Mouse (Mus musculus) Patski (cell line): ENCODE measurements around the gene Fdxr. TPM values are rescaled to one million over a fixed set of nuclear protein-coding genes. Genes with fewer than 3 reads are reported as not detected.

Experiments used
- ATAC-seq: fragments of 100-300 bp; one replicate; pipeline ENCODE4 v1.8.0; 2021
- CTCF ChIA-PET: fragments of 350-600 bp; sonication (Branson Sonifier 250); formaldehyde crosslinking; loops from one replicate; lab custom pipeline; 2022; ENCODE audit warnings: inconsistent platforms; lab: Charles Lee
- POLR2A ChIA-PET: fragments of 350-600 bp; sonication (Branson Sonifier 250); formaldehyde crosslinking; loops from one replicate; lab custom pipeline; 2022; ENCODE audit warnings: antibody characterized with exemption, inconsistent platforms; lab: Charles Lee
- DNase-seq: peaks from one replicate; pipeline ENCODE4 v3.0.0-alpha.2; 2011; ENCODE audit warnings: low read depth, low spot score
- H3K27me3 ChIP-seq: fragments of 371-371 bp; one replicate; pipeline ENCODE4 v1.5.1; 2021
- CTCF ChIP-seq: fragments of 100-300 bp; IDR thresholded peaks from one replicate; pipeline ENCODE4 v1.5.1; 2021
- in situ Hi-C: fragments of 300-500 bp; cut with MboI; formaldehyde crosslinking; loops from 3 replicates; pipeline ENCODE4 v1.11.1; 2018; ENCODE audit warnings: low pct_unique_long_range_greater_than_20kb, mixed read lengths
- polyA plus RNA-seq: library from polyadenylated mRNA; unstranded; gene quantifications from one replicate; pipeline ENCODE4 v1.2.3, GENCODE M21; 2021

Fdxr gene
- polyA plus RNA-seq, 1 experiment from 2014 or later, result 7.1 TPM

DNA sequence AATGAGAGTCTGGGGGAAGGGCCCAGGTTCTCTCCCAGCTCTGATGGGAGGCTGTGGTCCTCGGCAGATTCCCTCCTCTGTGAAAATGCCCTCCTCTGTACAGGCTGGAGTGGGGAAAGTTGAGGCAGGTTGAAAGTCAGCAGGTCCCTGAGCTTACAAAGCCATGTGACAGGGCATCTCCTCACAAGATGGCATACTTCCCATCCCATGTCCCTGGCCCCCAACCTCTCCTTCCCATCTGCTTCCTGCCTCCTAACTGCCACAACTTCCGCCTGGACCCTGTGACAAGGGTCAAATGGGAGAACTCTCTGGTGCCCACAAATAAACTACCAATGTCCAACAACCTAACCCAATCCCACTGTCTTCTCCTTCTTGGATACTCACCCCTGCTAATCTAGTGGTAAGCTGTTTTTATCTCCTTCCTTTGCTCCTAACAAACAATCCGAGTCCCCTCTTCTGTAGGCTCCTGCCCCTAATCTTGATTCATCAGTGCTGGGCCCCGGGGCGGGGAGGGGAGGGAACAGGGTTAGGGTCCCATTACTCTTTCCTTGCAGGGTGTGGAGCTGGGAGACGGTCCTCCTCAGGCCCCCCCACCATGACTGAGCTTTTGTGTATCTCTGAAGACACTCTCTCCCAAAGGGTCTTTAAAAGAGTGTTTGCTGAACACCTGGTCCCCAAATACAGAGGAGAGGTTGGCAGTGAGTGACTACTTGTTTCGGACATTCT, 12.6 kb downstream of the Fdxr start:
- no peak for ATAC-seq
- no peak for DNase-seq
- ChIA-PET CTCF (no interaction called here), POLR2A (no interaction called here)
- in situ Hi-C loops, result no loop called here
- no peak for TF ChIP-seq CTCF
- H3K27me3 ChIP-seq, result peaks cover 60% of the 10 kb centered on the region

DNA sequence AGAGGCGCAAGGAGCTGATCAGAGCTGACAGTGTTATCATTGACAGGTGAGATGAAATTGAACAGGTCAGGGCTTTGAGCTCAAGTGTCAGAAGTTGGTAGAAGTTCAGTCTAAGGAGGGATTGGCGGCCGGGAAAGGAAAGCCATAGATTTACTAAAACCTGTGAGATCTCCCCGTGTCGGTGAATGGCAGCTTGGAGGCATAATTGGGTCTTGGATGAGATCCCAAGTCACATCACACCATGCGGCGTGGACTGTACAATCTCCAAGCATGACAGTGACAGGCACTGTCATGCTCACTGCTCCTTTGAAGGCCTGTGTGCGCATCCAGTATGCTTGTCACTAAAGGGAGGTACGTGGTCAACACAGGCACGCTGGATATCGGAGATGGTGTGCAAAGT, 13.9 kb downstream of the Fdxr start:
- in situ Hi-C loops, result no loop called here
- no peak for DNase-seq
- no peak for TF ChIP-seq CTCF
- ChIA-PET POLR2A (no interaction called here), CTCF (interaction anchor here (0.9 to 1.3 kb wide), 2 partner anchors 61 to 102 kb away, joined by 3 to 5 read pairs; no protein-coding TSS in a partner anchor)
- peaks cover 61% of the 10 kb centered on the region for H3K27me3 ChIP-seq
- ATAC-seq, result no peak

DNA sequence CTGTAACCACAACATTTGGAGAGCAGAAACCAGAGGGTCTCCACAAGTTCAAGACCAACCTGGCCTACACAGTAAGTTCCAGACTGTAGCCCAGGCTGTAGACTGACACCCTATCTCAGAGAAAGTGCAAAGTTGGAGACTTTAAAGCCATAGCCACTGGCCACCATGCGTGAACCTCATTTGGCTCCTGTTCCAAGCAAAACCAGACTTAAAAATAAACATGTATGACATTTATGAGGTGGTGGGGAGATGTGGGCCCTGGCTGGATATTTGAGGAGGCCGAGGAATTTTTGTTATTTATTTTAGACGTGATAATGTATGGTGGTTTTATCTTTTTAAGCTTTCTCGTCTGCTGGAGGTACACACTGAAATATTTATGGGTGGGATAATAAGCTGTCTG, 17.7 kb downstream of the Fdxr start:
- POLR2A ChIA-PET, result no interaction called here
- TF ChIP-seq CTCF, result no peak
- ATAC-seq (no peak), DNase-seq (no peak)
- CTCF ChIA-PET, result interaction anchor here (1.3 kb wide), 1 partner anchor 10 kb away, joined by 3 read pairs; no protein-coding TSS in a partner anchor
- in situ Hi-C loops, result no loop called here
- H3K27me3 ChIP-seq, result peaks cover 50% of the 10 kb centered on the region

DNA sequence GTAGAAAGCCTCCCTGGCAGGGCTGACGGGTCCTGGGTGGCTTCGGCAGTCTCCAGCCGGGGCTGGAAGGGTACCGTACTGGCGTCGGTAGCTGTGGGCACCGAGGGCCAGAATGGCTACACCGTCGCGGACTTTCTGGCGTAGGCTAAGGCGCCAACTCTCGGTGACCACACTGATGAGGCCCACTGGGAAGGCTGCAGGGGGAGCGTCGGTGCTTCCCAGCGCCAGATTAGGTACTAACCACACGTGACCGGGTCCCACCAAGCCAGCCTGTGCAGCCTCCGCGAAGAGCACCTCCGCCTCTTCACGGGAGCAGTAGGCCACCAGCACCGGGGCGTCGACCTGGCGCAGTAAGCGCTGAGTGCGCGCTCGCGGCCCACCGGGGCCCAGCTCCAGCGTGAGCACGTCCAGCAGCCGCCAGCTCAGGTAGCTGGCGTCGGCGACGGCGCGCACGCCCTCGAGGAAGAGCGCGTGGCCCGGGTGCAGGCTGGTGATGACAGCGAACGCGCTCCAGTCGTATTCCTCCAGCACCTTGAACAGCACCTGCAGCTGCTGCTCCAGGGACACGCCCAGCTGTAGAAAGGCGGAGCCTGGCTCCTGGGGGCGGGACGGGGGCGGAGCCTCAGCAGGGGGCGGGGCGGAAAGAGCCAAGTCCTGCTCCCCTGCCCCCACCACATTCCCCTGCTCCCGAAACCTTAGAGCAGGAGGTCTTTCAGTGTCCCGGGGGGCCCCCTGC, 18.9 kb downstream of the Fdxr start:
- in situ Hi-C loops, result no loop called here
- peaks cover 39% of the 10 kb centered on the region for H3K27me3 ChIP-seq
- no peak for TF ChIP-seq CTCF
- ATAC-seq (no peak), DNase-seq (no peak)
- CTCF ChIA-PET, result interaction anchor here (0.9 kb wide), 1 partner anchor 11 kb away, joined by 3 read pairs; no protein-coding TSS in a partner anchor
- POLR2A ChIA-PET, result no interaction called here

DNA sequence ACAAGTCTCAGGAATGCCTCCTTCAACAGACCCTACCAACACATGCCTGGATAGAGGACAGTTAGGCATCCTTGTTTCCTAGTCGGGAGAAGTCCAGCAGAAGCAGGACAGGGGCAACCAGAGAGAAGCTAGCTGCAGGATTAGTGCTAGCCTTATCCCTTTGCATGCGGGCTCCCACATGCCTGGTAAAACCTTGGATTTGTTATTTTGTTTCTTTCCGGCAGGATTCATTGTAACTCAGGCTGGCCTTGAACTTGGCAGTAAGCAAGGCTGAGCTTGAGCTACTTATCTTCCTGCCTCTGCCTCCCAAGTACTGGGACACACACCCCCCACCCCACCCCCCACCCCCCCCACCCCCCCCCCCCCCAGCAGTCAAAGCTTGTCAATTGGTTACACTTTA, 25.6 kb downstream of the Fdxr start:
- peaks cover 37% of the 10 kb centered on the region for H3K27me3 ChIP-seq
- ATAC-seq, result no peak
- in situ Hi-C loops, result no loop called here
- ChIA-PET POLR2A (no interaction called here), CTCF (no interaction called here)
- TF ChIP-seq CTCF, result no peak
- no peak for DNase-seq

DNA sequence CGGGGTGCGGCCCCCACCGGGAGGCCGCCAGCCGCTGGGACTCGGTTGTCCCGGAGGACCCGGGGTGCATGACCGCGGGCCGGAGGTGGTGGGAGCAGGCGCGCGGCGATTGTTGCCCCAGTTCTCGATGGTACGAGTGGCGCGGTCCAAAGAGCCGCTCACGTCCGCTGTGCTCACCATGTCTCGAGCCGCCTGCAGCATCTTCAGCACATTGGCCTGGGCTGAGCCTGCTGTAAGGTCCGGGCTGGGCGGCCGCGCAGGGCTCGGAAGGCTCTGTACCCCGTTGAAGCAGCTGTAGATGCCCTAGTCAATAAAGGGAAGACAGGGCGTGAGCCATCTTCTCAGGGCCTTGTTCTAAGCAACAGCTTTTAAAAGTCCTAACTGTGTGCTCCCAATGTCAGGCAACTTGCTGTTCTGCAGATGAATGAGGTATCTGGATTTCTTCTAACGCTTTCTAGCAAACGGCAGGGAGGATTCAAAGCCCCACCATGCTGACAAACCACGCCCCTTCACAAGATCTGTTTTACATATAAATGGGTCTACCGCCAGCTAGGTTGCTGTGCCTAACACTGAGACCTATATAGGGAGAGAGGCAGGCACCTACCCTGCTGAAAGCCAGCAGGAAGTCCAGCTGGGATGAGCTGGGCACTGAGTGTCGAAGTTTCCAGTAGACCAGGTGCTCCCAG, 26.3 kb downstream of the Fdxr start:
- TF ChIP-seq CTCF, result no peak
- in situ Hi-C loops, result no loop called here
- DNase-seq (no peak), ATAC-seq (no peak)
- POLR2A ChIA-PET, result no interaction called here
- peaks cover 32% of the 10 kb centered on the region for H3K27me3 ChIP-seq
- CTCF ChIA-PET, result interaction anchor here (1.7 kb wide), 1 partner anchor 9 kb away, joined by 3 read pairs; no protein-coding TSS in a partner anchor

DNA sequence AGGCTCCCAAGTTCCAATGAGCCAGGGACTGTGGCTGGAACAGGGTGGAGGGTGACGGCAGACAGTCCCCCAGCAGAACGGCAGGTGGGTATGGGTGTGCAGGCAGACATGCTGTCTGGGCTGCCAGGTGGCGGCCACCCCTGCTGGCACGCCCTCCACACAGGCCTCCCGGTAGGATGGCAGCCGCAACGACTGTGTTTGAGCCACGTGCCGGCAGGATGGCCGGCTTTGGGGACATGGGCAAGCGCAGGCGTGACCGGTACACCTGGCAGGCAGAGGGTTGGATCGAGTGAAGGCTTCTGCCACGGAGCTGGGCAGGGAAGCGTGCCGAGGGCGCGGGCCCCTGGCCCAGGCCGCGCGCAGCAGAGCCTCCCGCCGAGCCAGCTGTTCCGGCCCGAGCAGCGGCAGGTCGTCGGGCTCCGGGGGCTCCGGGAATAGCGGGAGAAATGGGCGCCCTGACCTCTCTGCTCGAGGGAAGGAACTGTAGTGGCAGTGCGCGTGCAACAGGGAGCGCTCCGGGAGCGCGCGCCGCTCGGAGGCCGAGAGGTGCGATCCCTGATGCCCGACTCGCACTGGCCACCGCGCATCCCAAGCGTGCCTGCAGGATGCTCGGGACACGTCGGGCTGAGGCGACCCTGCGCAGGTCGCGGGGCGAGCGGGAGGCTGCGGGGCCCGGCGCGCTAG, 27.0 kb downstream of the Fdxr start:
- peaks cover 27% of the 10 kb centered on the region for H3K27me3 ChIP-seq
- ATAC-seq (no peak), DNase-seq (no peak)
- ChIA-PET CTCF (interaction anchor here (1.7 kb wide), 1 partner anchor 9 kb away, joined by 3 read pairs; no protein-coding TSS in a partner anchor), POLR2A (no interaction called here)
- in situ Hi-C loops, result no loop called here
- no peak for TF ChIP-seq CTCF

DNA sequence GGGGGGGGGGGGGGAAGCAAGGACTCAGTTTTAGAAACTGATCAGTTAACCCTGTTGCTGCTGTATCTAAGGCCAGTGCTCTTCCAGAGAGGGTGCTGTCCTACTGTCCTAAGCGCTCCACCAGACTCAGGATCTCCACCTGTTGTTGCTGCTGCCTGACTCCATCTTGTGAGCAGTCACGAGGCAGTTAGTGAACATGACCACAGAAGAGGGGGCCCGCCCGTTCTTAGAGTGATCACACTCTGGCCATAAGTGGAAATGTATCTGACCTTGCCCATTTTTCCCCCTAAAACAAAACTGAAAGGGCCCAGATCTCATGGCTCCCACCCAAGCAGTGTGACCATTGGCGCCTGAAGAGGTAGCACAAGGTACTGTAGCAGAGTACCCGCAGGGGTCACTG, 28.9 kb downstream of the Fdxr start:
- DNase-seq (no peak), ATAC-seq (no peak)
- ChIA-PET CTCF (no interaction called here), POLR2A (no interaction called here)
- in situ Hi-C loops, result no loop called here
- TF ChIP-seq CTCF, result no peak
- H3K27me3 ChIP-seq, result peaks cover 27% of the 10 kb centered on the region

DNA sequence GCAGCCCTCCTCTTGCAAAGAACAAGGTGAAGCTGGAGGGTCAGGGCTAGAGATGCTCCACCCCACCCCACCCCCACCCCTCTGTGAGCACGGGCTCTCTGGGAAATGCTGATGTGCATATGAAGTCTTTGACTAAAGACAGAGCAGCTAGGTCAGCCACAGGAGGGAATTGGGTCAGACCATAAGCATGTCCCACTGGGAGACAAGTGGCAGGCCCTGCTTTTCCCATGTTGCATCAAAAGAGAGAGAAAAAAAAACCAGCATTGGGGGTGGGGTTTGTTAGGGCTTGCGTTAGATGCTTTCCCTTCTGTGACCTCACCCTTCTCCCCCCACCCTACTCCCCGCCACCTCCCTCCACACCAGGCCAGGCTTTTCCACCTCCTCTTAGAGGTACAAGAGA, 29.6 kb downstream of the Fdxr start:
- ATAC-seq (no peak), DNase-seq (no peak)
- peaks cover 27% of the 10 kb centered on the region for H3K27me3 ChIP-seq
- in situ Hi-C loops, result no loop called here
- CTCF ChIA-PET, result interaction anchor here (0.7 kb wide), 1 partner anchor 22 kb away, joined by 3 read pairs; no protein-coding TSS in a partner anchor
- POLR2A ChIA-PET, result no interaction called here
- no peak for TF ChIP-seq CTCF

DNA sequence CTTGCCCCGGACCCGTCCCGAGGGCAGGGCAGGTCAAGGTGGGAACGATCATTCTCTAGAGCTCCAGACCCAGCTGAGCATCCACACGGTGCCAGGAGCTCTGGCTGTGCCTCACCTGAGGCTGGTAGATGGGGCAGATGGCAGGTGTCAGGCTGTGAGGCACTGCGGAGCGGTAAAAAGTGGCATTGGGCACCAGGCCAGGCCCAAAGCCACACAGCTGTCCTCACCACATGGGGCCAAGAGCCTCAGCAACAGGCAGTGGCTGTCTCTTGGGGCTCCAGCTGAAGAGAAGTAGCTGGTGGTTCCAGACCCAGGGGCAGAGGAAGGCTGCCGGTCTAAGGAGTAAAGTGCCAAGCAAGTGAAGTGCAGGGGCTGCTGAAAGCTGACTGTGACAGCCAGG, 30.5 kb downstream of the Fdxr start:
- POLR2A ChIA-PET, result no interaction called here
- ATAC-seq (no peak), DNase-seq (no peak)
- in situ Hi-C loops, result no loop called here
- no peak for TF ChIP-seq CTCF
- CTCF ChIA-PET, result no interaction called here
- H3K27me3 ChIP-seq, result peaks cover 27% of the 10 kb centered on the region
